Mouse (Mus musculus): ENCODE data around the gene Acp5.

Gene Acp5

GRCm38 (mm10) chr9:22143108-22144037, 7.9 kb upstream of the Acp5 start:
- in situ Hi-C loops (cut with MboI, MseI): no loop called here

- in situ Hi-C loops (cut with MboI, MseI): no loop called here
Observed at GRCm38 (mm10) chr9:22139746-22140145, 4.2 kb upstream of the Acp5 start.

- in situ Hi-C loops (cut with MboI, MseI): no loop called here
Observed at GRCm38 (mm10) chr9:22138480-22138879, 3.0 kb upstream of the Acp5 start.

- in situ Hi-C loops (cut with MboI, MseI): no loop called here
Observed at GRCm38 (mm10) chr9:22136765-22137547, 1.4 kb upstream of the Acp5 start.

- in situ Hi-C loops (cut with MboI, MseI): no loop called here
Observed at GRCm38 (mm10) chr9:22134988-22135643, 395 bp downstream of the Acp5 start.

- in situ Hi-C loops (cut with MboI, MseI): no loop called here
Observed at GRCm38 (mm10) chr9:22134246-22134890, 1.1 kb downstream of the Acp5 start.

- in situ Hi-C loops (cut with MboI, MseI): no loop called here
Observed at GRCm38 (mm10) chr9:22132220-22132619, 3.3 kb downstream of the Acp5 start.

- in situ Hi-C loops (cut with MboI, MseI): no loop called here
Observed at GRCm38 (mm10) chr9:22131226-22131981, 4.1 kb downstream of the Acp5 start.

GRCm38 (mm10) chr9:22125246-22126027, 10.1 kb downstream of the Acp5 start:
- in situ Hi-C loops (cut with MboI, MseI): no loop called here

GRCm38 (mm10) chr9:22124169-22124568, 11.3 kb downstream of the Acp5 start:
- in situ Hi-C loops (cut with MboI, MseI): no loop called here

- in situ Hi-C loops (cut with MboI, MseI): no loop called here
Observed at GRCm38 (mm10) chr9:22123069-22123609, 12.4 kb downstream of the Acp5 start.

GRCm38 (mm10) chr9:22122005-22122404, 13.5 kb downstream of the Acp5 start:
- in situ Hi-C loops (cut with MboI, MseI): no loop called here

GRCm38 (mm10) chr9:22121545-22121944, 14.0 kb downstream of the Acp5 start:
- in situ Hi-C loops (cut with MboI, MseI): no loop called here

- in situ Hi-C loops (cut with MboI, MseI): no loop called here
Observed at GRCm38 (mm10) chr9:22119543-22119942, 16.0 kb downstream of the Acp5 start.

GRCm38 (mm10) chr9:22117754-22118456, 17.6 kb downstream of the Acp5 start:
- in situ Hi-C loops (cut with MboI, MseI): no loop called here

GRCm38 (mm10) chr9:22116740-22117426, 18.6 kb downstream of the Acp5 start, which contains the start of gene Elof1:
Elof1 (minus strand) TSS chr9:22117172.
- in situ Hi-C loops (cut with MboI, MseI): no loop called here

GRCm38 (mm10) chr9:22116086-22116485, 19.4 kb downstream of the Acp5 start:
- in situ Hi-C loops (cut with MboI, MseI): no loop called here

- in situ Hi-C loops (cut with MboI, MseI): no loop called here
Observed at GRCm38 (mm10) chr9:22115635-22116034, 19.9 kb downstream of the Acp5 start.
